ENCODE assay signal across 8 mouse cellular contexts in genomic region chr6:72957676-72958641, GRCm38 (mm10). TPM values are rescaled to one million over a fixed set of nuclear protein-coding genes. Genes with fewer than 3 reads are reported as not detected.
DNase-seq lines count a peak whose midpoint lies in the region; ATAC-seq and TF ChIP-seq lines count a peak whose summit lies in the region.

No protein-coding gene starts in this region.

- peak overlapping the region; percentile 91 for H3K4me3 ChIP-seq in hindbrain, embryonic 14.5 days (replicated peaks; ENCODE audit: low read length)

- no peak for DNase-seq in Patski (ENCODE audit: low read depth, low spot score)
- peak; percentile 92 to 96 for DNase-seq in cerebellum, postnatal 14 days
- DNase-seq in frontal cortex, postnatal 25 days (ENCODE audit: low spot score in 2 of 2): peak; percentile 79 to 80
- peak; percentile 91 for DNase-seq in hindbrain, embryonic 14.5 days (ENCODE audit: low spot score)
- DNase-seq in left cerebral cortex, adult 11 months (ENCODE audit: low spot score): peak; percentile 76
- DNase-seq in lung, postnatal 36 days: peak; percentile 82
- DNase-seq in retina, postnatal 1 day: peak; percentile 91
- DNase-seq in urinary bladder, adult 18-20 months (ENCODE audit: low spot score in 2 of 2): peak; percentile 81 to 89

- POLR2A ChIA-PET in Patski (lab: Charles Lee): interaction anchor here (1.0 kb wide), 1 partner anchor 56 kb away, joined by 3 read pairs; no protein-coding TSS in a partner anchor

- peak overlapping the region; percentile 98 for H3K27ac ChIP-seq in hindbrain, embryonic 14.5 days

- peaks cover 18% of the 10 kb centered on the region for H3K4me1 ChIP-seq in hindbrain, embryonic 14.5 days (replicated peaks; ENCODE audit: control insufficient read depth, insufficient read depth, low read length)

- no peak for TF ChIP-seq CTCF in Patski (IDR thresholded peaks at IDR 0.05)

- peak; percentile 75 for ATAC-seq in Patski
- ATAC-seq in hindbrain, embryonic 14.5 days (ENCODE audit: low FRiP score): peak; percentile 87

- no peaks in the 10 kb centered on the region for H3K9me3 ChIP-seq in hindbrain, embryonic 14.5 days (ENCODE audit: control insufficient read depth, low read length)

- H3K27me3 ChIP-seq in Patski: no peaks in the 10 kb centered on the region
- no peaks in the 10 kb centered on the region for H3K27me3 ChIP-seq in hindbrain, embryonic 14.5 days (ENCODE audit: control insufficient read depth, insufficient read depth, low read length)

- CTCF ChIA-PET in Patski (lab: Charles Lee): interaction anchor here (1.5 to 4.6 kb wide), 2 partner anchors 18 to 51 kb away, joined by 3 to 12 read pairs; no protein-coding TSS in a partner anchor

- peak overlapping the region; percentile 80 for H3K4me2 ChIP-seq in hindbrain, embryonic 14.5 days (replicated peaks)

- H3K9ac ChIP-seq in hindbrain, embryonic 14.5 days: peak overlapping the region; percentile 100

- no peaks in the 10 kb centered on the region for H3K36me3 ChIP-seq in hindbrain, embryonic 14.5 days (replicated peaks; ENCODE audit: control insufficient read depth, insufficient read depth)

- WGBS in hindbrain, embryonic 14.5 days: under 1% methylated on average over 75 of the region's 75 CpGs

- in situ Hi-C loops in Patski (cut with MboI; ENCODE audit: low pct_unique_long_range_greater_than_20kb): no loop called here

RNA-seq across cellular contexts. Expression of gene Tmsb10, which starts 0.6 kb away (rescaled TPM):
- polyA plus RNA-seq in Patski (2021): 350 TPM
- polyA plus RNA-seq in hindbrain, embryonic 14.5 days (2014; fragmentation: Nextera tagmentation; extraction: Ambion mirVana): 5,328 and 5,854 TPM in 2 replicates

RNA-seq across cellular contexts. Expression of gene Kcmf1, which starts 58.2 kb away (rescaled TPM):
- polyA plus RNA-seq in Patski (2021): 98.3 TPM
- polyA plus RNA-seq in hindbrain, embryonic 14.5 days (2014; fragmentation: Nextera tagmentation; extraction: Ambion mirVana): 41.1 and 43.1 TPM in 2 replicates

Comparison
In these comparisons a context has a peak if more than half of its experiments do, and no peak if none do; other contexts are left out.
1. RNA of gene Tmsb10, which starts 0.6 kb away (polyA plus RNA-seq): 5,328 to 5,854 TPM in hindbrain, embryonic 14.5 days; 350 TPM in Patski (single experiment); every median in the first group is over 10 times any median in the second.